Mouse (Mus musculus) neural tube, embryonic 13.5 days (tissue): ENCODE results near the gene Tgm7. TPM values are rescaled to one million over a fixed set of nuclear protein-coding genes. Genes with fewer than 3 reads are reported as not detected.

Experiments
- ATAC-seq: fragments of 200-750 bp; cut with Nextera tagmentation; 2 replicates; pipeline ENCODE4 v1.8.0; 2017; ENCODE audit warnings: low read depth, mild to moderate bottlenecking, moderate TSS enrichment, moderate library complexity
- H3K27ac ChIP-seq: fragments of 300-500 bp; sonication (generic); replicated peaks from 2 replicates; pipeline ENCODE4 v1.5.1; 2015; ENCODE audit warnings: moderate library complexity, mild to moderate bottlenecking, inconsistent platforms
- H3K27me3 ChIP-seq: fragments of 300-500 bp; sonication (generic); 2 replicates; pipeline ENCODE4 v1.6.1; 2015; ENCODE audit warnings: mild to moderate bottlenecking, inconsistent platforms
- H3K36me3 ChIP-seq: fragments of 300-500 bp; sonication (generic); 2 replicates; pipeline ENCODE4 v1.6.1; 2015; ENCODE audit warnings: mild to moderate bottlenecking, inconsistent platforms
- H3K4me1 ChIP-seq: fragments of 300-500 bp; sonication (generic); replicated peaks from 2 replicates; pipeline ENCODE4 v1.6.1; 2015; ENCODE audit warnings: inconsistent platforms
- H3K4me2 ChIP-seq: fragments of 300-500 bp; sonication (generic); 2 replicates; pipeline ENCODE4 v1.6.1; 2015; ENCODE audit warnings: inconsistent platforms, mild to moderate bottlenecking, moderate library complexity
- H3K4me3 ChIP-seq: fragments of 300-500 bp; sonication (generic); 2 replicates; pipeline ENCODE4 v1.5.1; 2015; ENCODE audit warnings: mild to moderate bottlenecking, inconsistent platforms
- H3K9ac ChIP-seq: fragments of 300-500 bp; sonication (generic); 2 replicates; pipeline ENCODE4 v1.6.1; 2015; ENCODE audit warnings: moderate library complexity, mild to moderate bottlenecking, inconsistent platforms
- H3K9me3 ChIP-seq: fragments of 300-500 bp; sonication (generic); 2 replicates; pipeline ENCODE4 v1.6.1; 2016; ENCODE audit warnings: inconsistent platforms
- WGBS: fragments of 180-500 bp; shearing (Covaris S2); methylation state at CpG from one replicate; pipeline ENCODE4 v1.1.7; 2015; 5-methylcytosine and 5-hydroxymethylcytosine counted together
- polyA plus RNA-seq: library from polyadenylated mRNA; unstranded; fragments of >200 nt; fragmentation: Nextera tagmentation; extraction: Ambion mirVana; gene quantifications from 2 replicates; pipeline ENCODE4 v1.2.1, GENCODE M21; 2015

The Tgm7 gene
- polyA plus RNA-seq, 1 experiment from 2014 or later = 0.08 TPM

- ATAC-seq = no peak
- 57% methylated on average over 2 of the region's 2 CpGs for WGBS
Measured at GRCm38 (mm10) chr2:121061315-121061714, 48.3 kb downstream of the Tgm7 start.

GRCm38 (mm10) chr2:121057997-121058396, 51.6 kb downstream of the Tgm7 start:
- Histone ChIP-seq H3K4me2 (no peak overlapping the region), H3K4me1 (no peaks in the 10 kb centered on the region), H3K9ac (no peak overlapping the region), H3K27ac (no peak overlapping the region), H3K36me3 (no peaks in the 10 kb centered on the region), H3K9me3 (no peaks in the 10 kb centered on the region), H3K4me3 (no peak overlapping the region), H3K27me3 (no peaks in the 10 kb centered on the region)
- ATAC-seq = no peak
- WGBS = 69% methylated on average over 6 of the region's 6 CpGs

More at GRCm38 (mm10) chr2:121061315-121061714, 48.3 kb downstream of the Tgm7 start:
- Histone ChIP-seq H3K27me3 (no peaks in the 10 kb centered on the region), H3K4me1 (no peaks in the 10 kb centered on the region), H3K4me2 (no peak overlapping the region), H3K9me3 (no peaks in the 10 kb centered on the region), H3K9ac (no peak overlapping the region), H3K27ac (no peak overlapping the region), H3K36me3 (no peaks in the 10 kb centered on the region), H3K4me3 (no peak overlapping the region)

GRCm38 (mm10) chr2:121055915-121056314, 53.7 kb downstream of the Tgm7 start:
- Histone ChIP-seq H3K4me3 (no peak overlapping the region), H3K36me3 (no peaks in the 10 kb centered on the region), H3K9me3 (no peaks in the 10 kb centered on the region), H3K4me1 (no peaks in the 10 kb centered on the region), H3K9ac (no peak overlapping the region), H3K4me2 (no peak overlapping the region), H3K27me3 (no peaks in the 10 kb centered on the region), H3K27ac (no peak overlapping the region)
- WGBS = 89% methylated on average over 6 of the region's 6 CpGs
- ATAC-seq = no peak

GRCm38 (mm10) chr2:121054060-121054459, 55.5 kb downstream of the Tgm7 start:
- no peaks in the 10 kb centered on the region for H3K9me3 ChIP-seq

GRCm38 (mm10) chr2:121052176-121052575, 57.4 kb downstream of the Tgm7 start:
- H3K4me2 ChIP-seq = no peak overlapping the region
- H3K36me3 ChIP-seq = no peaks in the 10 kb centered on the region
- no peak overlapping the region for H3K27ac ChIP-seq
- no peak overlapping the region for H3K4me3 ChIP-seq
- no peaks in the 10 kb centered on the region for H3K27me3 ChIP-seq
- ATAC-seq = no peak
- no peaks in the 10 kb centered on the region for H3K4me1 ChIP-seq
- no peaks in the 10 kb centered on the region for H3K9me3 ChIP-seq
- no peak overlapping the region for H3K9ac ChIP-seq
- WGBS = 95% methylated on average over 5 of the region's 5 CpGs

More at GRCm38 (mm10) chr2:121054060-121054459, 55.5 kb downstream of the Tgm7 start:
- Histone ChIP-seq H3K4me3 (no peak overlapping the region), H3K9ac (no peak overlapping the region), H3K4me2 (no peak overlapping the region), H3K36me3 (no peaks in the 10 kb centered on the region), H3K27ac (no peak overlapping the region), H3K4me1 (no peaks in the 10 kb centered on the region), H3K27me3 (no peaks in the 10 kb centered on the region)
- 86% methylated on average over 2 of the region's 2 CpGs for WGBS
- ATAC-seq = no peak

GRCm38 (mm10) chr2:121045653-121046052, 63.9 kb downstream of the Tgm7 start:
- no peaks in the 10 kb centered on the region for H3K27me3 ChIP-seq
- H3K9ac ChIP-seq = no peak overlapping the region
- no peaks in the 10 kb centered on the region for H3K9me3 ChIP-seq
- no peaks in the 10 kb centered on the region for H3K36me3 ChIP-seq
- no peak overlapping the region for H3K4me2 ChIP-seq
- H3K4me1 ChIP-seq = no peaks in the 10 kb centered on the region
- 76% methylated on average over 4 of the region's 4 CpGs for WGBS
- H3K4me3 ChIP-seq = no peak overlapping the region
- ATAC-seq = no peak
- no peak overlapping the region for H3K27ac ChIP-seq

Other genes starting within 250 kb of the Tgm7 start
- gene Ubr1, start 139.1 kb downstream of the Tgm7 start, polyA plus RNA-seq = 32.6 and 33.6 TPM in 2 replicates
- gene Tmem62, start 132.8 kb downstream of the Tgm7 start, polyA plus RNA-seq = 13.0 and 14.0 TPM in 2 replicates
- 76.9 and 83.6 TPM in 2 replicates for gene Ccndbp1, start 101.4 kb downstream of the Tgm7 start, polyA plus RNA-seq
- gene Epb42, start 72.7 kb downstream of the Tgm7 start, polyA plus RNA-seq = 0.99 and 1.0 TPM in 2 replicates
- 0.33 and 0.68 TPM in 2 replicates for gene Tgm5, start 24.0 kb downstream of the Tgm7 start, polyA plus RNA-seq
- 33.3 and 35.8 TPM in 2 replicates for gene Adal, start 30.6 kb upstream of the Tgm7 start, polyA plus RNA-seq
- gene Lcmt2, start 30.9 kb upstream of the Tgm7 start, polyA plus RNA-seq = 18.3 and 21.2 TPM in 2 replicates
- gene Tubgcp4, start 60.9 kb upstream of the Tgm7 start, polyA plus RNA-seq = 49.6 and 57.0 TPM in 2 replicates
- 8.4 and 8.8 TPM in 2 replicates for gene Zscan29, start 61.3 kb upstream of the Tgm7 start, polyA plus RNA-seq
- gene Trp53bp1, start 161.6 kb upstream of the Tgm7 start, polyA plus RNA-seq = 151 and 181 TPM in 2 replicates
- 17.6 and 21.8 TPM in 2 replicates for gene Map1a, start 179.8 kb upstream of the Tgm7 start, polyA plus RNA-seq
- 16.3 and 17.4 TPM in 2 replicates for gene Ppip5k1, start 245.6 kb upstream of the Tgm7 start, polyA plus RNA-seq
- 54.0 and 60.8 TPM in 2 replicates for gene Ckmt1, start 247.9 kb upstream of the Tgm7 start, polyA plus RNA-seq